Mouse (Mus musculus) CH12.LX (cell line): ENCODE measurements around the gene Mfsd4b1. TPM values are rescaled to one million over a fixed set of nuclear protein-coding genes. Genes with fewer than 3 reads are reported as not detected.

Experiments used
- DNase-seq: peaks from one replicate; pipeline ENCODE4 v3.0.0-alpha.2; 2013; ENCODE audit errors: extremely low read depth
- H3K27ac ChIP-seq: 2 replicates; pipeline ENCODE4 v1.5.1; 2012; ENCODE audit warnings: low read depth, mild to moderate bottlenecking, control low read depth, moderate library complexity; ENCODE audit not compliant: insufficient read depth
- H3K27me3 ChIP-seq: replicated peaks from 2 replicates; pipeline ENCODE3; 2012; ENCODE audit warnings: inconsistent platforms
- H3K36me3 ChIP-seq, 2 experiments: replicated peaks in 1 of 2; 2 replicates each; pipeline versions ENCODE3 to v1.6.1; 2012; ENCODE audit warnings: inconsistent platforms in 1 of 2, low read length in 1 of 2, mild to moderate bottlenecking in 1 of 2, mixed read lengths in 1 of 2, moderate library complexity in 1 of 2; ENCODE audit not compliant: control insufficient read depth in 1 of 2, insufficient read depth in 1 of 2
- H3K4me1 ChIP-seq, 2 experiments: 2 replicates each; pipeline ENCODE4 v1.6.1; 2012; ENCODE audit warnings: inconsistent platforms in 1 of 2, moderate library complexity in 1 of 2; ENCODE audit not compliant: insufficient read depth in 2 of 2, control insufficient read depth in 1 of 2
- H3K4me2 ChIP-seq: 2 replicates; pipeline ENCODE4 v1.6.1; 2012; ENCODE audit warnings: low read depth, mild to moderate bottlenecking, control low read depth; ENCODE audit not compliant: poor library complexity, insufficient read depth, severe bottlenecking
- H3K4me3 ChIP-seq, 3 experiments: fragments of 150-350 bp in 1 of 3; sonication (generic) in 1 of 3; replicated peaks in 1 of 3; 2 replicates each; pipeline versions ENCODE3 to v1.5.1; 2011 to 2012; ENCODE audit warnings: low read depth in 2 of 3, low read length in 2 of 3, mild to moderate bottlenecking in 2 of 3, moderate library complexity in 2 of 3, control low read depth in 1 of 3, improper control_type of control experiment in 1 of 3, inconsistent platforms in 1 of 3, mixed read lengths in 1 of 3; ENCODE audit not compliant: poor library complexity in 1 of 3
- H3K79me2 ChIP-seq: replicated peaks from 2 replicates; pipeline ENCODE4 v1.6.1; 2012; ENCODE audit warnings: mild to moderate bottlenecking, moderate library complexity; ENCODE audit not compliant: control insufficient read depth, poor library complexity, insufficient read depth, severe bottlenecking; ENCODE audit errors: extremely low read depth
- H3K9ac ChIP-seq: 2 replicates; pipeline ENCODE4 v1.6.1; 2012; ENCODE audit warnings: low read depth, mild to moderate bottlenecking, control low read depth, moderate library complexity; ENCODE audit not compliant: insufficient read depth
- H3K9me3 ChIP-seq: replicated peaks from 2 replicates; pipeline ENCODE3; 2012; ENCODE audit warnings: low read length, inconsistent platforms, mixed read lengths
- CHD2 ChIP-seq: IDR thresholded peaks from 2 replicates; pipeline ENCODE4 v1.6.1; 2011; ENCODE audit warnings: low read length, improper control_type of control experiment
- E2F4 ChIP-seq: IDR thresholded peaks from 2 replicates; pipeline ENCODE4 v1.6.1; 2011; ENCODE audit warnings: low read depth, low read length, improper control_type of control experiment; ENCODE audit not compliant: insufficient replicate concordance
- ELF1 ChIP-seq: IDR thresholded peaks from 2 replicates; pipeline ENCODE4 v1.6.1; 2014; ENCODE audit warnings: low read depth, mild to moderate bottlenecking, inconsistent platforms, low read length, improper control_type of control experiment
- EP300 ChIP-seq: IDR thresholded peaks from 2 replicates; pipeline ENCODE4 v1.6.1; 2011; ENCODE audit warnings: low read length, improper control_type of control experiment
- HCFC1 ChIP-seq: IDR thresholded peaks from 2 replicates; pipeline ENCODE4 v1.6.1; 2012; ENCODE audit warnings: low read depth, mild to moderate bottlenecking, inconsistent platforms, low read length, improper control_type of control experiment
- IRF4 ChIP-seq: IDR thresholded peaks from 2 replicates; pipeline ENCODE4 v1.6.1; 2014; ENCODE audit warnings: low read depth, mild to moderate bottlenecking, inconsistent platforms, low read length, improper control_type of control experiment
- JUN ChIP-seq: IDR thresholded peaks from 2 replicates; pipeline ENCODE4 v1.6.1; 2011; ENCODE audit warnings: low read depth, mild to moderate bottlenecking, low read length, improper control_type of control experiment, moderate library complexity; ENCODE audit not compliant: insufficient read depth
- MEF2A ChIP-seq: IDR thresholded peaks from 2 replicates; pipeline ENCODE4 v1.6.1; 2014; ENCODE audit warnings: low read depth, mild to moderate bottlenecking, inconsistent platforms, low read length, improper control_type of control experiment, borderline replicate concordance
- MXI1 ChIP-seq: IDR thresholded peaks from 2 replicates; pipeline ENCODE4 v1.6.1; 2011; ENCODE audit warnings: mild to moderate bottlenecking, low read depth, low read length, improper control_type of control experiment
- MYC ChIP-seq: IDR thresholded peaks from 2 replicates; pipeline ENCODE4 v1.6.1; 2011; ENCODE audit warnings: low read depth, mild to moderate bottlenecking, improper control_type of control experiment, low read length
- NRF1 ChIP-seq: IDR thresholded peaks from 2 replicates; pipeline ENCODE4 v1.6.1; 2014; ENCODE audit warnings: low read depth, mild to moderate bottlenecking, inconsistent platforms, low read length, improper control_type of control experiment, moderate library complexity
- PAX5 ChIP-seq: IDR thresholded peaks from 2 replicates; pipeline ENCODE4 v1.6.1; 2012; ENCODE audit warnings: low read length, inconsistent platforms, mixed read lengths
- RAD21 ChIP-seq: IDR thresholded peaks from 2 replicates; pipeline ENCODE4 v1.6.1; 2011; ENCODE audit warnings: low read depth, mild to moderate bottlenecking, low read length, improper control_type of control experiment, moderate library complexity
- TBP ChIP-seq: conservative IDR thresholded peaks from 2 replicates; pipeline ENCODE4 v1.6.1; 2011; ENCODE audit warnings: low read depth, low read length, improper control_type of control experiment
- TCF12 ChIP-seq: IDR thresholded peaks from 2 replicates; pipeline ENCODE4 v1.6.1; 2014; ENCODE audit warnings: low read depth, mild to moderate bottlenecking, inconsistent platforms, low read length, improper control_type of control experiment
- USF2 ChIP-seq: conservative IDR thresholded peaks from 2 replicates; pipeline ENCODE4 v1.6.1; 2011; ENCODE audit warnings: low read depth, low read length, improper control_type of control experiment
- ZNF384 ChIP-seq: IDR thresholded peaks from 2 replicates; pipeline ENCODE4 v1.6.1; 2012; ENCODE audit warnings: low read depth, low read length, improper control_type of control experiment, inconsistent platforms
- dilution Hi-C: fragments of 300-500 bp; cut with MboI; formaldehyde crosslinking; loops from 2 replicates; pipeline ENCODE4 v1.14.3; 2020; ENCODE audit warnings: low sequenced_read_pairs; ENCODE audit not compliant: extremely low pct_unique_long_range_greater_than_20kb, extremely low pct_ligation_motif_present
- in situ Hi-C: fragments of 300-500 bp; cut with MboI; formaldehyde crosslinking; loops from 3 replicates; pipeline ENCODE4 v1.14.3; 2019; ENCODE audit warnings: low sequenced_read_pairs, low pct_ligation_motif_present, low pct_unique_long_range_greater_than_20kb, mixed read lengths
- polyA plus RNA-seq: library from polyadenylated mRNA; unstranded; fragments of >175 nt; gene quantifications from 2 replicates; pipeline ENCODE4 v1.2.1, GENCODE M21; 2012; ENCODE audit warnings: low read depth; ENCODE audit not compliant: insufficient read length
- total RNA-seq, 2 experiments: library from RNA; depleted of rRNA; stranded (reverse); fragments of 300-350 nt in 1 of 2; fragments of >200 nt in 1 of 2; gene quantifications; 2 replicates each; pipeline ENCODE4 v1.2.3; 2012 to 2014

The Mfsd4b1 gene
- total and polyA plus RNA-seq, 3 experiments: not detected

GRCm38 (mm10) chr10:40063291-40063890 lies 38.3 kb upstream of the Mfsd4b1 start:
- dilution Hi-C loops (no loop called here), in situ Hi-C loops (no loop called here)
- Histone ChIP-seq H3K4me3 (no peak overlapping the region), H3K4me1 (no peaks in the 10 kb centered on the region), H3K36me3 (no peaks in the 10 kb centered on the region), H3K4me2 (no peak overlapping the region), H3K9ac (no peak overlapping the region), H3K79me2 (no peaks in the 10 kb centered on the region), H3K27ac (no peak overlapping the region), H3K9me3 (no peaks in the 10 kb centered on the region), H3K27me3 (no peaks in the 10 kb centered on the region)
- no peak for TF ChIP-seq RAD21
- TF ChIP-seq NRF1: no peak
- TF ChIP-seq MEF2A: no peak
- no peak for TF ChIP-seq E2F4
- no peak for TF ChIP-seq ZNF384
- TF ChIP-seq IRF4: no peak
- no peak for TF ChIP-seq TBP
- TF ChIP-seq EP300: no peak
- no peak for DNase-seq

GRCm38 (mm10) chr10:40062812-40063211 lies 37.7 kb upstream of the Mfsd4b1 start:
- dilution Hi-C loops (no loop called here), in situ Hi-C loops (no loop called here)
- Histone ChIP-seq H3K4me2 (no peak overlapping the region), H3K9ac (no peak overlapping the region), H3K9me3 (no peaks in the 10 kb centered on the region), H3K79me2 (no peaks in the 10 kb centered on the region), H3K27ac (no peak overlapping the region), H3K4me1 (no peaks in the 10 kb centered on the region), H3K27me3 (no peaks in the 10 kb centered on the region), H3K36me3 (no peaks in the 10 kb centered on the region), H3K4me3 (no peak overlapping the region)
- TF ChIP-seq E2F4: no peak
- no peak for TF ChIP-seq MXI1
- no peak for TF ChIP-seq IRF4
- TF ChIP-seq MYC: no peak
- no peak for TF ChIP-seq ELF1
- TF ChIP-seq HCFC1: no peak
- no peak for TF ChIP-seq USF2
- no peak for DNase-seq

- no peaks in the 10 kb centered on the region for H3K27me3 ChIP-seq
- H3K4me3 ChIP-seq: no peak overlapping the region
- H3K79me2 ChIP-seq: no peaks in the 10 kb centered on the region
- H3K36me3 ChIP-seq: no peaks in the 10 kb centered on the region
- H3K4me1 ChIP-seq: no peaks in the 10 kb centered on the region
- dilution Hi-C loops (no loop called here), in situ Hi-C loops (no loop called here)
- TF ChIP-seq MXI1: no peak
- TF ChIP-seq CHD2: no peak
- TF ChIP-seq PAX5: no peak
- TF ChIP-seq NRF1: no peak
- no peak for TF ChIP-seq TCF12
- TF ChIP-seq JUN: no peak
- no peak for DNase-seq
- H3K4me2 ChIP-seq: no peak overlapping the region
- no peak overlapping the region for H3K27ac ChIP-seq
- no peak overlapping the region for H3K9ac ChIP-seq
- no peaks in the 10 kb centered on the region for H3K9me3 ChIP-seq
These were observed 36.9 kb upstream of the Mfsd4b1 start for GRCm38 (mm10) chr10:40061926-40062325.
